Mouse (Mus musculus): ENCODE data around the gene Ttn. TPM values are rescaled to one million over a fixed set of nuclear protein-coding genes. Genes with fewer than 3 reads are reported as not detected.

The Ttn gene
- polyA plus RNA-seq, 1 experiment = 24.2 TPM

DNA sequence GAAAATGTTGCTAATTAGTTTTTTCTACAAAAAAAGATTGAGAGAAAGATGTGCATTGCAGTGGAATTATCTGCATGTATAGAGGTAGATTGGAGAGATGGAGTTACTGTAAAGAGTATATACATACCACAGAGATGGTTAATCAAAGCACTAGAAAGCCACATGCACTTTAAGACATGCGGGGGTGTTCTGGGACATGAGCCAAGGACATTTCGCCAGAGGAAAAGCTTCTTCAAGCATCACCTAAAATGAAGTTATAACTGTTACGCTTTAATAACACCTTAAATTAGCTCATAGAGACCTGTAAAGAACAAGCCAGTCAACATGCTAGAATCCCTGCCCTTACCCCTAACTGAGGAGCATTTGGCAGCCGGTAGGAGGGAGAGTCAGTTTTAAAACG, 315.1 kb downstream of the Ttn start:
- H3ac ChIP-seq (ENCODE audit: control insufficient read depth, insufficient read length) = no peak overlapping the region
- peaks cover 15% of the 10 kb centered on the region for H3K36me3 ChIP-seq (ENCODE audit: control insufficient read depth, insufficient read depth)

GRCm38 (mm10) chr2:76665531-76665930, 316.8 kb downstream of the Ttn start:
- H3K4me2 ChIP-seq (ENCODE audit: low read depth) = no peak overlapping the region
- H3K79me2 ChIP-seq (ENCODE audit: control insufficient read depth, insufficient read depth) = no peaks in the 10 kb centered on the region
- peaks cover 15% of the 10 kb centered on the region for H3K36me3 ChIP-seq (ENCODE audit: control insufficient read depth, insufficient read depth)
- no peak overlapping the region for H3K4me3 ChIP-seq
- no peaks in the 10 kb centered on the region for H3K27me3 ChIP-seq (ENCODE audit: control insufficient read depth, insufficient read depth, insufficient read length)
- TF ChIP-seq SRF (IDR thresholded peaks at IDR 0.05; ENCODE audit: control insufficient read depth, insufficient read length, low read depth) (no peak), TCF3 (IDR thresholded peaks at IDR 0.05; ENCODE audit: insufficient read length, low read depth) (no peak), REST (IDR thresholded peaks at IDR 0.05; ENCODE audit: insufficient read depth, insufficient read length) (no peak), E2F4 (IDR thresholded peaks at IDR 0.05; ENCODE audit: insufficient read depth) (no peak), MAX (IDR thresholded peaks at IDR 0.05; ENCODE audit: low read depth) (no peak), POLR2A (IDR thresholded peaks at IDR 0.05; ENCODE audit: insufficient read length, low read depth) (no peak), CEBPB (IDR thresholded peaks at IDR 0.05; ENCODE audit: insufficient read depth, poor library complexity, severe bottlenecking) (no peak), TCF12 (IDR thresholded peaks at IDR 0.05; ENCODE audit: insufficient read depth, poor library complexity, severe bottlenecking) (no peak), USF1 (IDR thresholded peaks at IDR 0.05; ENCODE audit: low read depth) (no peak), POLR2AphosphoS2 (IDR thresholded peaks at IDR 0.05; ENCODE audit: insufficient read length, low read depth) (no peak), MYOD1 (IDR thresholded peaks at IDR 0.05; ENCODE audit: control insufficient read depth in 1 of 3, insufficient read length in 2 of 3, low read depth in 2 of 3) (no peak), MYOG (IDR thresholded peaks at IDR 0.05; ENCODE audit: control insufficient read depth in 1 of 3, insufficient read depth in 1 of 3, insufficient read length in 2 of 3, low read depth in 2 of 3) (no peak)
- no peak overlapping the region for H3ac ChIP-seq (ENCODE audit: control insufficient read depth, insufficient read length)

More for the DNA sequence above, 315.1 kb downstream of the Ttn start:
- H3K4me2 ChIP-seq (ENCODE audit: low read depth) = no peak overlapping the region
- no peak overlapping the region for H3K4me3 ChIP-seq
- H3K27me3 ChIP-seq (ENCODE audit: control insufficient read depth, insufficient read depth, insufficient read length) = no peaks in the 10 kb centered on the region
- TF ChIP-seq TCF3 (IDR thresholded peaks at IDR 0.05; ENCODE audit: insufficient read length, low read depth) (no peak), USF1 (IDR thresholded peaks at IDR 0.05; ENCODE audit: low read depth) (no peak), CEBPB (IDR thresholded peaks at IDR 0.05; ENCODE audit: insufficient read depth, poor library complexity, severe bottlenecking) (no peak), MYOD1 (IDR thresholded peaks at IDR 0.05; ENCODE audit: control insufficient read depth in 1 of 3, insufficient read length in 2 of 3, low read depth in 2 of 3) (no peak), POLR2AphosphoS2 (IDR thresholded peaks at IDR 0.05; ENCODE audit: insufficient read length, low read depth) (no peak), TCF12 (IDR thresholded peaks at IDR 0.05; ENCODE audit: insufficient read depth, poor library complexity, severe bottlenecking) (no peak), E2F4 (IDR thresholded peaks at IDR 0.05; ENCODE audit: insufficient read depth) (no peak), SRF (IDR thresholded peaks at IDR 0.05; ENCODE audit: control insufficient read depth, insufficient read length, low read depth) (no peak), MYOG (IDR thresholded peaks at IDR 0.05; ENCODE audit: control insufficient read depth in 1 of 3, insufficient read depth in 1 of 3, insufficient read length in 2 of 3, low read depth in 2 of 3) (no peak), POLR2A (IDR thresholded peaks at IDR 0.05; ENCODE audit: insufficient read length, low read depth) (no peak), REST (IDR thresholded peaks at IDR 0.05; ENCODE audit: insufficient read depth, insufficient read length) (no peak)
- H3K79me2 ChIP-seq (ENCODE audit: control insufficient read depth, insufficient read depth) = no peaks in the 10 kb centered on the region

GRCm38 (mm10) chr2:76659419-76659818, 322.9 kb downstream of the Ttn start:
- Histone ChIP-seq H3ac (ENCODE audit: control insufficient read depth, insufficient read length) (no peak overlapping the region), H3K27me3 (ENCODE audit: control insufficient read depth, insufficient read depth, insufficient read length) (no peaks in the 10 kb centered on the region), H3K4me3 (no peak overlapping the region), H3K36me3 (ENCODE audit: control insufficient read depth, insufficient read depth) (peaks cover 1% of the 10 kb centered on the region), H3K79me2 (ENCODE audit: control insufficient read depth, insufficient read depth) (no peaks in the 10 kb centered on the region), H3K4me2 (ENCODE audit: low read depth) (no peak overlapping the region)
- TF ChIP-seq MYOD1 (IDR thresholded peaks at IDR 0.05; ENCODE audit: control insufficient read depth in 1 of 3, insufficient read length in 2 of 3, low read depth in 2 of 3) (no peak), POLR2AphosphoS2 (IDR thresholded peaks at IDR 0.05; ENCODE audit: insufficient read length, low read depth) (no peak), MYOG (IDR thresholded peaks at IDR 0.05; ENCODE audit: control insufficient read depth in 1 of 3, insufficient read depth in 1 of 3, insufficient read length in 2 of 3, low read depth in 2 of 3) (no peak), TCF3 (IDR thresholded peaks at IDR 0.05; ENCODE audit: insufficient read length, low read depth) (no peak), MAX (IDR thresholded peaks at IDR 0.05; ENCODE audit: low read depth) (no peak), SRF (IDR thresholded peaks at IDR 0.05; ENCODE audit: control insufficient read depth, insufficient read length, low read depth) (no peak), POLR2A (IDR thresholded peaks at IDR 0.05; ENCODE audit: insufficient read length, low read depth) (no peak), TCF12 (IDR thresholded peaks at IDR 0.05; ENCODE audit: insufficient read depth, poor library complexity, severe bottlenecking) (no peak), USF1 (IDR thresholded peaks at IDR 0.05; ENCODE audit: low read depth) (no peak), E2F4 (IDR thresholded peaks at IDR 0.05; ENCODE audit: insufficient read depth) (no peak), REST (IDR thresholded peaks at IDR 0.05; ENCODE audit: insufficient read depth, insufficient read length) (no peak), CEBPB (IDR thresholded peaks at IDR 0.05; ENCODE audit: insufficient read depth, poor library complexity, severe bottlenecking) (no peak)

- no peaks in the 10 kb centered on the region for H3K27me3 ChIP-seq (ENCODE audit: control insufficient read depth, insufficient read depth, insufficient read length)
- H3ac ChIP-seq (ENCODE audit: control insufficient read depth, insufficient read length) = no peak overlapping the region
- H3K79me2 ChIP-seq (ENCODE audit: control insufficient read depth, insufficient read depth) = no peaks in the 10 kb centered on the region
- H3K4me3 ChIP-seq = no peak overlapping the region
- no peak for TF ChIP-seq MYOD1 (IDR thresholded peaks at IDR 0.05; ENCODE audit: control insufficient read depth in 1 of 3, insufficient read length in 2 of 3, low read depth in 2 of 3)
- TF ChIP-seq CEBPB (IDR thresholded peaks at IDR 0.05; ENCODE audit: insufficient read depth, poor library complexity, severe bottlenecking) = no peak
- no peak for TF ChIP-seq E2F4 (IDR thresholded peaks at IDR 0.05; ENCODE audit: insufficient read depth)
- no peak overlapping the region for H3K4me2 ChIP-seq (ENCODE audit: low read depth)
- H3K36me3 ChIP-seq (ENCODE audit: control insufficient read depth, insufficient read depth) = no peaks in the 10 kb centered on the region
These were observed 323.8 kb downstream of the Ttn start for GRCm38 (mm10) chr2:76658551-76658950.

GRCm38 (mm10) chr2:76655982-76656381, 326.4 kb downstream of the Ttn start:
- TF ChIP-seq TCF3 (IDR thresholded peaks at IDR 0.05; ENCODE audit: insufficient read length, low read depth) (no peak), USF1 (IDR thresholded peaks at IDR 0.05; ENCODE audit: low read depth) (no peak), E2F4 (IDR thresholded peaks at IDR 0.05; ENCODE audit: insufficient read depth) (no peak), MYOG (IDR thresholded peaks at IDR 0.05; ENCODE audit: control insufficient read depth in 1 of 3, insufficient read depth in 1 of 3, insufficient read length in 2 of 3, low read depth in 2 of 3) (no peak), TCF12 (IDR thresholded peaks at IDR 0.05; ENCODE audit: insufficient read depth, poor library complexity, severe bottlenecking) (no peak)
- Histone ChIP-seq H3K4me3 (no peak overlapping the region), H3K27me3 (ENCODE audit: control insufficient read depth, insufficient read depth, insufficient read length) (no peaks in the 10 kb centered on the region), H3K79me2 (ENCODE audit: control insufficient read depth, insufficient read depth) (no peaks in the 10 kb centered on the region), H3K36me3 (ENCODE audit: control insufficient read depth, insufficient read depth) (no peaks in the 10 kb centered on the region), H3K4me2 (ENCODE audit: low read depth) (no peak overlapping the region), H3ac (ENCODE audit: control insufficient read depth, insufficient read length) (no peak overlapping the region)
